Mouse (Mus musculus) heart, adult 11 months (tissue): Measurements from ENCODE around the gene Olfr573-ps1.

ENCODE experiments used
- DNase-seq: peaks from one replicate; pipeline ENCODE4 v3.0.0; 2022

Olfr573-ps1 gene

GRCm38 (mm10) chr7:102942475-102942874, at the start of gene Olfr573-ps1:
Gene Olfr573-ps1, minus strand, starts transcription at chr7:102942575.
- DNase-seq, result no peak

DNA sequence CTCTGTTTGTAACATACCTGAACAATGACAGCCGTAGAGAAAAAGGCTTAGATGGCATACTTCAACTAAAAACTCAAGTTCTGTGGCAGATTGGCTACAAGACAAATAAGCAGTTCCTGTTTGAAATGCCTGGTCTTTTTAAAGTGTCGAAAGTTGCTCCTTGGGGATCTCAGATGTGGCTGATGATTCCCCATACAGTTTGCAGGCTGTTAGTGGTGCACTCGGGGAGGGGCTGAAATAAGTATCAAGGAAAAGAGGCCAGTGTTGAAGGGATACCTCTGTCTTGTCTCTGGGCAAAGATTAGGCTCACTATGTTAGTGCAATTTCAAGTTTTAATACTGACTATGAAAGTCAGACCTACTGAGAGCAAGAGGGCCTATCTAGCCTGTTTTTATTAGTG, 46.8 kb upstream of the Olfr573-ps1 start, which contains the start of gene Olfr578:
TSS of gene Olfr578 (minus strand) at position 101 of the 400 bp plus-strand sequence.
- no peak for DNase-seq

- no peak for DNase-seq
These were observed 33.5 kb upstream of the Olfr573-ps1 start, which contains the start of gene Olfr577 for GRCm38 (mm10) chr7:102975843-102976242. Gene Olfr577, minus strand, starts transcription at chr7:102975943.

DNA sequence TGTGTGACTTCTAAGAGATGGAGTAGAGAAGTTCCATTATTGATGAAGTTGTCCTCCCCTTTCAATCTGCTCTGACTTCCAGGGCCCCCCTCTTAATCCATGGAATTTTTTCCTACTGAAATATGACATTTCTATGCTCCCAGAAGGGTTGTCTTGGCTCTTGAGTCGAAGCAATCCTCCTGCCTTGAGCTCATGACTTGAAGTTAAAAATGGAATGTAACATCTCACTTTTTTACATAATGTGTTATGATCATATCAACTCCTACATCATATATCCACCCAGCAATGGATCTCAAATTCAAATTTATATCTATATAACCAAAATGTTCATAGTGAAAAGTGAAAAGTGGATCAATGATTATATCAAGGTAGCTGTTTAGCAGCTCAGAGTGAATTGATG, 32.0 kb upstream of the Olfr573-ps1 start:
- DNase-seq, result no peak

- DNase-seq, result no peak
These were observed 20.0 kb upstream of the Olfr573-ps1 start, which contains the start of gene Olfr576 for GRCm38 (mm10) chr7:102962360-102962759. Gene Olfr576, plus strand, starts transcription at chr7:102962660.

DNA sequence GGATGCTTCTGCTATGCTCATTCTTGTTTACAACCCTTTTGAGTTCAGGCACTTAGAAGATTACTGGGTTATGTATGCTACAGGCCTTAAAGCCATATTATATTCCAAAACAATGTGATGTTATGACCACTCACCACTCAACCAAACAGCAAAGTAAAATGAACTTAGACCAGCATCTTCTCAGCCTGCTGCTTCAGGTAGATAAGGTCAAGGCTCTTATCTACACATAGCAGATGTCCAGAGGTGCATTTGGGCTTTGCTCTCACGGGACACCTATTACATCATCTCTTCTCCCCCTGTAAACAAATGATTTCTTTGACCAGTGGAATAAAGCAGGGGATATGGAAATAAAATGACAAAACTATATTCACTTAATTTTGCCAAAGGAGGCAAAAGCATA, 16.2 kb upstream of the Olfr573-ps1 start, which contains the start of gene Olfr575:
TSS of gene Olfr575 (minus strand) at position 183 of the 400 bp plus-strand sequence.
- DNase-seq, result no peak

DNA sequence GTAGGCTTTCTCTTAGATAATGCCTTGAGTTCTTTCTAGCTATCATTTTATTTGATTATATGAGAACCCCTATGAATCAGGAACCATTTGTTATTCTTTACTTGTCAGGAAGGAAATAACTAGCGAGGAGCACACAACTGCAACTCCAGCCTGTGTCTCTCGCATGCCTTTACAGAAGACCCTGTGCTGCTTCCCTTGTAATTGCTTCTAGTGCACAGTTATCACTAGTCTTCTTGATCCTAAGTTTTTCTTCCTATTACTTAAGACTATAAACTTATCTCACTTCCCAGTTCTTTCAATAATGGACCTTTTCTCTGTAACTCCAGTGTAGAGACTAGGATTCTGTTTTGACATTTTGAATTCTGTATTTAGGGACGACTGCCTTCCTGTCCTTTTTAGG, 15.8 kb upstream of the Olfr573-ps1 start:
- DNase-seq, result no peak

GRCm38 (mm10) chr7:102950732-102951131, 8.4 kb upstream of the Olfr573-ps1 start:
- DNase-seq, result no peak

DNA sequence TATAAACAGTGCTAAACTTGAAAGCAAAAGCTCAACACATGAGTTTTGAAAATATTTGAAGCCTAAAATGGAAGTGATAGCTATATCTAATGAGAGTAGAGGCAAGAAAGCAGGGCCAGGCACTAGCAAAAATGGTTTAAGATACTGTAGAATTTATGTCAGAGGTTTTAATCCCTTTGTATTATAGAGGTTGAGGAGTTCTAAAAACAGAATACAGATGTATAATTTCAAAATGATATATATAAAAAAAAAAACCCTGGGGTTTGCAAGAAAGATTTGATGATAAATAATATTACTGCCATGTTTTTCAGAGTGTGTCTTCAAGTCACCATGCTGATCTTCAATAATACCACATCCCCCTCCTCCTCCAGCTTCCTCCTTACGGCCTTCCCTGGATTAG, 5.8 kb upstream of the Olfr573-ps1 start, which contains the start of gene Olfr574:
TSS of gene Olfr574 (plus strand) at position 301 of the 400 bp plus-strand sequence.
- no peak for DNase-seq

- DNase-seq, result no peak
These were observed 1.0 kb upstream of the Olfr573-ps1 start for GRCm38 (mm10) chr7:102943417-102943816.

GRCm38 (mm10) chr7:102927105-102927504, 15.3 kb downstream of the Olfr573-ps1 start:
- DNase-seq, result no peak

- DNase-seq, result no peak
These were observed 18.3 kb downstream of the Olfr573-ps1 start, which contains the start of gene Olfr572 for GRCm38 (mm10) chr7:102924109-102924508. Gene Olfr572, plus strand, starts transcription at chr7:102924409.

- DNase-seq, result no peak
These were observed 22.7 kb downstream of the Olfr573-ps1 start for GRCm38 (mm10) chr7:102919632-102920031.

GRCm38 (mm10) chr7:102917032-102917875, 25.1 kb downstream of the Olfr573-ps1 start, which contains the start of gene Olfr571:
Gene Olfr571, minus strand, starts transcription at chr7:102917536.
- no peak for DNase-seq

DNA sequence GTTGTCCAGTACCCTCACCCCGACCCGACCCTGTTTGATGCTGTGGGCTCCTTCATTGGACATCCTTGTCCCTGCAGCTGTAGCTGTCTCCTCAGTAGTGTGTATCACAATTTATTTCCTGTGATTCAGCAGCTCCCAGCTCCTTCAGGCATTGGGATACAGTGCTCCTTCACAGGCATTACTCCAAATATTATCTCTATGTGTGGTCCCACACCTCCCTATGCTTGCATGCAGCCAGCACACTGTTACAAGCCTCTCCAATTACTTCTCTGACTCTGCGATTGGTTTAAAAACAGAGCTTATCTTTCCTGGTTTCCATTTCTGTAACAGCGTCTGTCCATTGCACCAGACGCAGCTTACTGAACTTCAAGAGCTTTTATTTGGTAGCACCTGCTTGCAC, 26.0 kb downstream of the Olfr573-ps1 start:
- DNase-seq, result no peak

GRCm38 (mm10) chr7:102915261-102915660, 27.1 kb downstream of the Olfr573-ps1 start:
- DNase-seq, result no peak
